Mouse (Mus musculus): ENCODE results near the gene Zfp607a. TPM values are rescaled to one million over a fixed set of nuclear protein-coding genes. Genes with fewer than 3 reads are reported as not detected.
"Not testable (repeated sequence)": the region's sequence is repeated elsewhere in the genome, so short reads cannot be mapped to it uniquely, and the experiment has no call there.

Gene Zfp607a
- 1 to 10 TPM; 3.9 to 5.2 TPM for total RNA-seq (2021)
- long read RNA-seq, experiment 1, partial matches to known transcripts, result 1 of 4 reads
- long read RNA-seq, experiment 1, other reads (novel, unspliced or antisense), result 0 of 4 reads
- long read RNA-seq, experiment 2, transcript Zfp607a-202 (5 exons, 3,511 nt), result major isoform, 5 of 6 reads
- long read RNA-seq, experiment 2, partial matches to known transcripts, result 0 of 6 reads
- long read RNA-seq, experiment 2, other reads (novel, unspliced or antisense), result 1 of 6 reads

- no peak for DNase-seq (ENCODE audit: low spot score in 2 of 2)
Measured at GRCm38 (mm10) chr7:27857227-27857626, at the start of gene Zfp607a. Zfp607a (plus strand) TSS chr7:27857527.

DNA sequence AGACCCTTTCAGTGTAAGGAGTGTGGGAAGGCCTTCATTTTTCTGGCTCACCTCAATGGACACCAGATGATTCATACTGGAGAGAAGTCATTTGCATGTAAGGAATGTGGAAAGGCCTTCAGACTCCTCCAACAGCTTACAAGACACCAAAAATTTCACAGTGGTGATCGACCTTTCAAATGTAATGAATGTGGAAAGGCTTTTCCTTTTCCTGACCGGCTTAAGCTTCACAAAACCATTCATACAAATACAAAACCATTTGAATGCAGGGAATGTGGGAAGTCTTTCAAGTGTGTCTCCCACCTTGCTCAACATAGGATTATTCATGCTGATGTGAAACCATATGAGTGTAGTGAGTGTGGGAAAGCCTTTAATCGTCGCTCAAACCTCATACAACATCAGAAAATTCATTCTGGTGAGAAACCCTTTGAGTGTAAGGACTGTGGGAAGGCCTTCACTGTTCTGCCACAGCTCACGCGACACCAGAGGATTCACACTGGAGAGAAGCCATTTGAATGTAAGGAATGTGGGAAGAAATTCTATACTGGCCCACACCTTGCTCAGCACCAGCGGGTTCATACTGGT lies 38.7 kb upstream of the Zfp607a start:
- DNase-seq (ENCODE audit: low spot score in 2 of 2), result no peak

DNA sequence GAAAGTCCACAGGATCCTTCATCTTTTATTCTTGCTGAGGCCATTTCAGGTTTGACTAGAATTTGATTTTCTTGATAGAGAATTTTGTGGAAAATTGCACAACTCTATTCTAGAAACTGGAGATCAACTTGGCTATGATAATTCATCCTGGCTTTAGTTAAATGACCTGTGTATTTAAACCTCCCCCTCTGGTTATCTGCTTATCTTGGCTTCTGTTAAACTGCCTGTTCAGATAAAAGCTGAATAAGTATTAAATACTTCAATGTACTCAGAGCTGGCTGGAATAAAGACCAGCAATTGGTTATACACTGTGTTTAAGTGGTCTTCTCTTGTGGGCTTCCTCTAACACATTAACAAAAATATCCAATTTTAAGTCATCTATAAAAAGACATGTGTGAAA lies 34.7 kb upstream of the Zfp607a start:
- no peak for DNase-seq (ENCODE audit: low spot score in 2 of 2)

- no peak for DNase-seq (ENCODE audit: low spot score in 2 of 2)
Measured at GRCm38 (mm10) chr7:27834131-27834530, 23.2 kb upstream of the Zfp607a start.

- DNase-seq (ENCODE audit: low spot score in 2 of 2), result no peak
Measured at GRCm38 (mm10) chr7:27837896-27838295, 19.4 kb upstream of the Zfp607a start.

DNA sequence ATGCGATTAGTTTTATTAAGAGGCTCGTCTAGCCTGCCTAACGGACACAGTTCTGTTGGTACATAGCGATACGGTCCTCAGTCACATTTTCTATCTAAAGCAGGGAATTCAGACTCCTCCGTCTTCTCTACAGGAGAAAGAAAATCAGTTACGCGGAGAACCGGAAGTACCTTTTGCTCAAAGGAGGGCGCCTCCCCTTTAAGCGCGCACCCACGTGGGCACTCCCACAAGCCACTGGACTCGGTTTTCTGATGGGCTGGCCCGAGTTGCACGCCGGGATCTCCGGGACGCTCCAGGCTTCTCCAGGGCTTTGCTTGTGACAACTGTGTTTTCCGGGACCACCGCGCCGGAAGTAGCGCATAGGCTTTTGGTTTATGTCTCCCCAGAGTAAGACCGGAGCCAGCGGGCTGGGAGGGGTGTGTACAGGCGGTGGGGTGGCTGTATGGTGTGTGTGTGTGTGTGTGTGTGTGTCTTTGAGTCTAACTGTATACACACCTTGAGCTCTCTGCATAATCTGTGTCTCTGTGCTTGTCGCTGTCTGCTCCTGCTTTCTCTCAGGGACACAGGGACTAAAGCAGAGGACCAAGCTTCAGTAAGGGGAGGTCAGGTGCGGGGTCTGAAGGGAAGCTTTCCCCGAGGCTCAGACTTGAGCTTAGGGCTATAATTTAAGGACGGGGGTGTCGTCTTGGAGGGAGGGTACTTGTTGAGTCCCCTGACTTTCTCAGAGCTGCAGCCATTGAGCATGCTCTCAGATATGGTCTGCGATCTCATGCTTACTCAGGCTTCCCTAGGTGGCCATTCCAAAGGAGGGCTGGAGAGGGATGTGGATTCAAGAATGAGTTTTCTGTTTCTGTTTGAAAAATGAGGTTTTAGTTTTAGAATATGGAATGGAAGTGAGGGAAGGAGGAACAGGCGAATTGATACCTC lies 18.7 kb upstream of the Zfp607a start, which contains the start of gene Zfp59:
TSS of gene Zfp59 (plus strand) at position 285 of the 927 bp plus-strand sequence.
- peak; percentile 71 to 79 for DNase-seq (ENCODE audit: low spot score in 2 of 2)

DNA sequence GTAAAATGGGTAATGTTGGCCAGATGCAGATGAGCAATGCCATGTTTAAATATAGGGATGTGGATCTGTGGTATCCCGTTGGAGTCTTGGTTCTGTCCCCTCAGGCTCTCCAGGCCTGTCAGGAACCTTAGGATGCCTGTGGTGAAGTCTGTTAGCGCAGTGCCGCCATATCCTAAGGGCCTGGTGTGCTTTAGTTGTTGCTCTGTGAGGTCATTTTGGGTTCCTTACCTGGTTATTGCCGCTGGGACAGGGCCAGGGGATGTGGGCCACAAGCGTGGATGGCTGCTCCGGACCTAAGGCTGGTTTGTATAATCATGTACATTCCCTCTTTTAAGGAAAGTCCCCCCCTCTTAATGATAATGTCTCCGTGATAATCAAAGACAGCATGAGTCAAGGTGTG lies 17.7 kb upstream of the Zfp607a start:
- no peak for DNase-seq (ENCODE audit: low spot score in 2 of 2)

GRCm38 (mm10) chr7:27840104-27840503 lies 17.2 kb upstream of the Zfp607a start:
- DNase-seq (ENCODE audit: low spot score in 2 of 2), result no peak

- no peak for DNase-seq (ENCODE audit: low spot score in 2 of 2)
Measured at GRCm38 (mm10) chr7:27859301-27860251, 2.2 kb downstream of the Zfp607a start.

DNA sequence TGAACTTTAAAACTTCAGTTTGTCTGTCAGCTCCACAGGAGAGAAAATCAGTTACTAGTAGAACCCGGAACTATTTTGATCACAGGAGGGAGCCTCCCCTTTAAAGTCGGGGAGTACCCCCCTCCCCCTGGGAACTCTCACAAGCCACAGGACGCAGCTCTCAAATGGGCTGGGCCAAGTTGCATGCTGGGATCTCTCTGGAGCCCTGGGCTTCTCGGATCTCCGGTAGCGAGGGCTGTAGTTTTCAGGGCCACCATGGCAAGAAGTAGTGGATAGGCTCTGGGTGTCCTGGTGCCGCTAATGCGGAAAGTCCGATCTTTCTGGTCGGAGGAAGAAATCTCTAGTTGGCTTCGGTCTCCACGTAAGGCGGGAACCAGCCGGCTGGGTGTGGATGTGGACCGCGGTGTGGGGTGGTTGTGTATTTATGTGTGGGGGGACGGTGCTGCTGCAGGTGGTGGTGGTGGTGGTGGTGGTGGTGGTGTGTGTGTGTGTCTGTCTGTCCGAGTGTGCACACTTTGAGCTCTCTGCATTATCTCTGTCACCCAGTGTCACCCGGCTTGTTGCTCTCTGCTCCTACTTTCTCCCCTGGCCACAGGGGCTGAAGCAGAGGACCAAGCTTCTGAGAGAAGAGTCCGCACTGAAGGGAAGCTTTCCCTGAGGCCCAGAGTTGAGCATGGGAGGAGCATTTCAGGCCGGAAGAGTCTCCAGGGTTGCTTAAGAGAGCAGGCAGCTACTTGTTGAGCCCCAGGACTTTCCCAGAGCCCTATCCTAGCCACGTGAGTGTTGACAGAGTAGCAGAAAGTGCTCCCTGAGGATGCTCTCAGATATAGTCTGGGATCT lies 3.3 kb downstream of the Zfp607a start:
- DNase-seq (ENCODE audit: low spot score in 2 of 2), result peak; percentile 54 to 68

DNA sequence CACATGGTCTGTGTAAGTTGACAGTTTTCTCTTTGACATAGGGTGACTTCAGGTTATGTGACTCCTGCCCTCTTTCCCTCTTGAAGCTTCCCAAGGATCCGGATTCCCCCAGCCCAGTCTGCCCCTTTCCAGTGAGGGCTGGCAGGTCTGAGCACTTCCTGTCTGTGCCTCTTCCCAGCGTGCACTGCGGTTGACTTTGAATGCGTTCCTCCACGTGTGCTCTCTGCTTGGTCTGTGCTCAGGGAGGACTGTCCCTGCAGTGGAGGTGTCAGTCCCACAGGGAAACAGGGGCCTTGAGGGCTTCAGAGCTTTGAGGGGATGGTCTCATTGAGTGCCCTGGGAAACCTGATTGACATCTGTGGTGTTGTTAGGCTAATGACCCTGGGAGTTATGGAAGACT lies 5.3 kb downstream of the Zfp607a start:
- not testable (repeated sequence) for DNase-seq (ENCODE audit: low spot score in 2 of 2)

DNA sequence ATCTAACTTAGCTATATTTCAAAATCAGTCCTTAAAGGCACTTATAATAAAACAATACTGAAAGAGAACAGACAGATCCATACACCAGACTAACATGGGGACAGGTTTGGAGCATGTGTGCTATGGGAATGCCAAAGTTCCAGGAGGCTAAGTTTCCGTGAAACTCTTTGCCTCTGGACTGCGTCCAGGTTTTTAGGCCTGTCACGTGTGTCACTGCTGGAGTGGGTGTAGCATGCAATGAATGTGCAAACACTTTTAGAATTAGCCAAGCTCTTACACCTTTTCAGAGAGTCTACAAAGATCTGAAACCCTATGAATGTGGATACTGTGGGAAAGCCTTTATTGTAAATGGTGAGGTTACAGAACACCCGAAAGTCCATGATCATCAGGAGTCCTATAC lies 24.4 kb downstream of the Zfp607a start:
- no peak for DNase-seq (ENCODE audit: low spot score in 2 of 2)

GRCm38 (mm10) chr7:27900601-27901000 lies 43.3 kb downstream of the Zfp607a start:
- no peak for DNase-seq (ENCODE audit: low spot score in 2 of 2)

DNA sequence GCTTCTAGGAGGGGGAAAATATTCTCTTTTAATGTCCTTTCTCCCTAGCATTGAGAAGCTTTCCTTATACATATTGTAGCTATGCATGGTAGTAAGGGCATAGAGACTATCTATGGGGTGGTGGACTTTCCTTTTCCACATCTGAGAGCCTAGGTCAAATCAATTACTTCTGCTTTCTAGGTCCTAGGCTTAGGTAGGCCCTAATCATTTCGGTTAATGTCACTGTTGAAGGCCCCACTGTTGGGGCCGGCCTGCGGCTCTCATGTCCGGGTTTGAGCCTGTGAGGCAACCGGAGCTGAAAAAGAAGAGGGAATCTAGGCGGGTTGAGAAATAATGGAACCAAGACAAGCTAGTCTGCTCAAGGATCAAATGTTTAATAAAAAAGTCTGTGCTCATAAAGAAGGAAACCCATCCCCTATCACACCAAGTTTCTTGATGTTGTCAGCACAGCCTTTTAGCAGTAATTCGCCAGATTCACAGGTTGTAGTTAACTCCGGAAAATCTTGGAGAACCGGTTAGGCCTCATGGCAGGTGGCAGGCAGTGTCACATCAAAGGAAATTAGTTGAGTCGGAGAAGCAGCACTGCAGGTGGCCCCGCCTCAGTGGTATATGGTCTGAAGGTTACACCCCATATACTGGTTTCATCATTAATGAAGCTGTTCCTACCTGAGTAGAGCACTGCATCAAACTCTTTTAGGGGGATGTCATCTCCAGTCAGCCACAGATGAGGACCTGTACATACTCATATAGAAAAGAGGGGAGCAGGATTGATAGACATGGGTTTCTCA lies 47.9 kb downstream of the Zfp607a start:
- no peak for DNase-seq (ENCODE audit: low spot score in 2 of 2)

GRCm38 (mm10) chr7:27910952-27911351 lies 53.6 kb downstream of the Zfp607a start:
- not testable (repeated sequence) for DNase-seq (ENCODE audit: low spot score in 2 of 2)

DNA sequence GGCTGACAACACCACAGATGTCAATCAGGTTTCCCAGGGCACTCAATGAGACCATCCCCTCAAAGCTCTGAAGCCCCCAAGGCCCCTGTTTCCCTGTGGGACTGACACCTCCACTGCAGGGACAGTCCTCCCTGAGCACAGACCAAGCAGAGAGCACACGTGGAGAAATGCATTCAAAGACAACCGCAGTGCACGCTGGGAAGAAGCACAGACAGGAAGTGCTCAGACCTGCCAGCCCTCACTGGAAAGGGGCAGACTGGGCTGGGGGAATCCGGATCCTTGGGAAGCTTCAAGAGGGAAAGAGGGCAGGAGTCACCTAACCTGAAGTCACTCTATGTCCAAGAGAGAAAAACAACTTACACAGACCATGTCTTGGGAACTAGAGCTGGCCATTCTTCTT lies 69.7 kb downstream of the Zfp607a start:
- DNase-seq (ENCODE audit: low spot score in 2 of 2), result not testable (repeated sequence)

DNA sequence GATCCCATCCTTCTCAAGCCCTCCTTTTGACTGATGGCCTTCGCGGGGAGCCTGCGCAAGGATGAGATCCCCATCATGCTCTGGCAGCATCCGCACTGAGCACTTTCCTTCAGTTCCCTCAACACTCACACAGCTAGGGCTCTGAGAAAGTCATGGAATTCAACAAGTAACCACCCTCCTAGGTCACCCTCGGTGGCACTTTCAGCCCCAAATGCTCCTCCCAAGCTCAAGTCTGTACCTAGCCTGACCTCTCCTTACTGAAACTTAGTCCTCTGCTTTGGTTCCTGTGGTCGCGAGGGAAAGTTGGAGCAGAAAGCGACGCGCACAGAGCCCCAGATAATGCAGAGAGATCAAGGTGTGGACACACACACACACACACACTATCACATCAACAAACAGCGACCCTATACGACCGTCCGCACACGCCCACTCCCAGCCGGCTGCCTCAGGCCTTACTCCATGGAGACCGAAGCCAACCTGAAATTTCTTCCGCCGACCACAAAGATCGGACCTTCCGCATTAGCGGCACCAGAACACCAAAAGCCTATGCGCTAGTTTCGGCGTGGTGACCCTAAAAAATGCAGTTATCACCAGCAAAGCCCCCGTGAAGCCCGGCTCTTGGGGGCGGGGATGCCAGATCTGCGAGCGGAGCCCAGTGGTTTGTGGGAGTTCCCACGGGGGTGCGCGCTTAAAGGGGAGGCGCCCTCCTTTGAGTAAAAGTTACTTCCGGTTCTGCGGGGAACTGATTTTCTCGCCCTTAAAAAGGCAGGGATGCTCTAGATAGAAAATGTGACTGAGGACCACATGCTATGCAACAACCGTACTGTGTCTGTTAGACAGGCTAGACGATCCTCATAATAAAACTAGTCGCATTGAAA lies 71.7 kb downstream of the Zfp607a start, which contains the start of gene Zfp974:
TSS of gene Zfp974 (minus strand) at position 643 of the 878 bp plus-strand sequence.
- peak; percentile 47 to 52 for DNase-seq (ENCODE audit: low spot score in 2 of 2)

All from adrenal gland, adult 18-20 months (tissue).